Mouse (Mus musculus): ENCODE results near the gene Cacna2d4.

Cacna2d4 gene

GRCm38 (mm10) chr6:119392836-119393235 is 156.5 kb downstream of the Cacna2d4 start:
- no peak for DNase-seq

GRCm38 (mm10) chr6:119395421-119396308 is 159.3 kb downstream of the Cacna2d4 start:
- no peak for DNase-seq

GRCm38 (mm10) chr6:119396309-119396634 is 159.9 kb downstream of the Cacna2d4 start:
- no peak for DNase-seq

GRCm38 (mm10) chr6:119399371-119399770 is 163.0 kb downstream of the Cacna2d4 start:
- DNase-seq, result no peak

GRCm38 (mm10) chr6:119400649-119401048 is 164.3 kb downstream of the Cacna2d4 start:
- DNase-seq, result no peak

- DNase-seq, result no peak
Observed at GRCm38 (mm10) chr6:119401545-119402304, 165.4 kb downstream of the Cacna2d4 start.

Measured in right cerebral cortex, postnatal 25 days (tissue).